Mouse (Mus musculus) ES-E14 (cell line): ENCODE data around the gene Dnajb1.

Experiments
- CHD2 ChIP-seq: IDR thresholded peaks from 2 replicates; pipeline ENCODE4 v1.6.1; 2014; ENCODE audit warnings: mild to moderate bottlenecking, low read depth, low read length, inconsistent platforms
- HCFC1 ChIP-seq: IDR thresholded peaks from 2 replicates; pipeline ENCODE4 v1.6.1; 2012; ENCODE audit warnings: low read length, inconsistent platforms, borderline replicate concordance; ENCODE audit not compliant: insufficient read depth
- MAFK ChIP-seq: IDR thresholded peaks from 2 replicates; pipeline ENCODE4 v1.6.1; 2014; ENCODE audit warnings: mild to moderate bottlenecking, low read depth, low read length, inconsistent platforms; ENCODE audit not compliant: insufficient read depth
- ZC3H11A ChIP-seq: IDR thresholded peaks from 2 replicates; pipeline ENCODE4 v1.6.1; 2012; ENCODE audit warnings: low read depth, mild to moderate bottlenecking, inconsistent platforms, low read length, borderline replicate concordance
- ZNF384 ChIP-seq: IDR thresholded peaks from 2 replicates; pipeline ENCODE4 v1.6.1; 2012; ENCODE audit warnings: low read depth, low read length, inconsistent platforms

- TF ChIP-seq CHD2 (no peak), ZC3H11A (no peak), MAFK (no peak), HCFC1 (no peak), ZNF384 (no peak)
Observed at GRCm38 (mm10) chr8:83565731-83566375, 42.1 kb upstream of the Dnajb1 start.
